Mouse (Mus musculus) hindbrain, embryonic 11.5 days (tissue): ENCODE results near the gene 1700022I11Rik. TPM values are rescaled to one million over a fixed set of nuclear protein-coding genes. Genes with fewer than 3 reads are reported as not detected.
A peak's percentile ranks its signal among the peaks of the same experiment; 100 is the strongest.
"Not testable (repeated sequence)": the region's sequence is repeated elsewhere in the genome, so short reads cannot be mapped to it uniquely, and the experiment has no call there.

Experiments
- ATAC-seq: fragments of 200-750 bp; cut with Nextera tagmentation; 2 replicates; pipeline ENCODE4 v1.8.0; 2017; ENCODE audit warnings: mild to moderate bottlenecking, moderate TSS enrichment, moderate library complexity; ENCODE audit not compliant: low FRiP score
- DNase-seq: peaks from one replicate; pipeline ENCODE4 v3.0.0-alpha.2; 2015; ENCODE audit warnings: low spot score
- H3K27ac ChIP-seq: fragments of 300-500 bp; sonication (generic); 2 replicates; pipeline ENCODE4 v1.5.1; 2014; ENCODE audit warnings: mild to moderate bottlenecking, low read depth, low read length
- H3K27me3 ChIP-seq: fragments of 300-500 bp; sonication (generic); 2 replicates; pipeline ENCODE4 v1.6.1; 2014; ENCODE audit warnings: mild to moderate bottlenecking, low read length, moderate library complexity, mixed read lengths; ENCODE audit not compliant: control insufficient read depth, insufficient read depth
- H3K36me3 ChIP-seq: fragments of 300-500 bp; sonication (generic); 2 replicates; pipeline ENCODE4 v1.6.1; 2014; ENCODE audit warnings: mild to moderate bottlenecking, low read length, moderate library complexity, mixed read lengths; ENCODE audit not compliant: control insufficient read depth, insufficient read depth
- H3K4me1 ChIP-seq: fragments of 300-500 bp; sonication (generic); replicated peaks from 2 replicates; pipeline ENCODE4 v1.6.1; 2014; ENCODE audit warnings: low read length, mixed read lengths; ENCODE audit not compliant: control insufficient read depth, insufficient read depth
- H3K4me2 ChIP-seq: fragments of 300-500 bp; sonication (generic); replicated peaks from 2 replicates; pipeline ENCODE4 v1.6.1; 2014; ENCODE audit warnings: mild to moderate bottlenecking, low read depth, low read length
- H3K4me3 ChIP-seq: fragments of 300-500 bp; sonication (generic); 2 replicates; pipeline ENCODE4 v1.5.1; 2014; ENCODE audit warnings: low read depth, low read length
- H3K9ac ChIP-seq: fragments of 300-500 bp; sonication (generic); 2 replicates; pipeline ENCODE4 v1.6.1; 2014; ENCODE audit warnings: low read depth, low read length
- H3K9me3 ChIP-seq: fragments of 300-500 bp; sonication (generic); 2 replicates; pipeline ENCODE4 v1.6.1; 2016; ENCODE audit warnings: low read length; ENCODE audit not compliant: control insufficient read depth
- WGBS: fragments of 180-500 bp; shearing (Covaris S2); extraction: QIAGEN DNeasy Blood & Tissue Kit; methylation state at CpG from one replicate; pipeline ENCODE4 v1.1.7; 2014; 5-methylcytosine and 5-hydroxymethylcytosine counted together
- polyA plus RNA-seq: library from polyadenylated mRNA; unstranded; fragments of >200 nt; fragmentation: Nextera tagmentation; extraction: Ambion mirVana; gene quantifications from 2 replicates; pipeline ENCODE4 v1.2.1, GENCODE M21; 2014

1700022I11Rik gene
- polyA plus RNA-seq, 1 experiment from 2014 or later, result 0.40 TPM

- no peaks in the 10 kb centered on the region for H3K27me3 ChIP-seq
- H3K9me3 ChIP-seq, result no peaks in the 10 kb centered on the region
- no peak overlapping the region for H3K4me2 ChIP-seq
- no peaks in the 10 kb centered on the region for H3K36me3 ChIP-seq
- H3K4me1 ChIP-seq, result no peaks in the 10 kb centered on the region
- no peak overlapping the region for H3K9ac ChIP-seq
- no peak overlapping the region for H3K4me3 ChIP-seq
- DNase-seq (no peak), ATAC-seq (no peak)
- H3K27ac ChIP-seq, result no peak overlapping the region
- 86% methylated on average over 5 of the region's 5 CpGs for WGBS
Measured at GRCm38 (mm10) chr4:42973868-42974267, 4.5 kb downstream of the 1700022I11Rik start.

GRCm38 (mm10) chr4:42978062-42978461 is 8.7 kb downstream of the 1700022I11Rik start:
- ATAC-seq (no peak), DNase-seq (no peak)
- no peak overlapping the region for H3K9ac ChIP-seq
- H3K9me3 ChIP-seq, result no peaks in the 10 kb centered on the region
- 0 out of 2 replicates have a peak, but pooled peaks cover 12% of the 10 kb centered on the region for H3K36me3 ChIP-seq
- no peak overlapping the region for H3K4me2 ChIP-seq
- H3K27me3 ChIP-seq, result no peaks in the 10 kb centered on the region
- no peak overlapping the region for H3K27ac ChIP-seq
- no peaks in the 10 kb centered on the region for H3K4me1 ChIP-seq
- 91% methylated on average over 4 of the region's 4 CpGs for WGBS
- no peak overlapping the region for H3K4me3 ChIP-seq

- peaks cover 14% of the 10 kb centered on the region; the same call in 1 of the 2 replicates for H3K36me3 ChIP-seq
- not testable (repeated sequence) for H3K9me3 ChIP-seq, DNase-seq, H3K4me2 ChIP-seq, H3K9ac ChIP-seq, ATAC-seq, H3K27me3 ChIP-seq, H3K27ac ChIP-seq, H3K4me3 ChIP-seq, H3K4me1 ChIP-seq
- 95% methylated on average over 7 of the region's 8 CpGs for WGBS
Measured at GRCm38 (mm10) chr4:42980467-42980866, 11.1 kb downstream of the 1700022I11Rik start.

GRCm38 (mm10) chr4:42988296-42988695 is 18.9 kb downstream of the 1700022I11Rik start:
- H3K4me1 ChIP-seq, result no peaks in the 10 kb centered on the region
- no peak overlapping the region for H3K4me3 ChIP-seq
- H3K9ac ChIP-seq, result no peak overlapping the region
- no peak for ATAC-seq
- 79% methylated on average over 1 of the region's 1 CpGs for WGBS
- no peak overlapping the region for H3K4me2 ChIP-seq
- no peaks in the 10 kb centered on the region for H3K27me3 ChIP-seq
- H3K27ac ChIP-seq, result no peak overlapping the region
- peaks cover 13% of the 10 kb centered on the region for H3K36me3 ChIP-seq
- no peak for DNase-seq
- H3K9me3 ChIP-seq, result no peaks in the 10 kb centered on the region

GRCm38 (mm10) chr4:42998022-42998421 is 28.6 kb downstream of the 1700022I11Rik start:
- H3K27me3 ChIP-seq, result no peaks in the 10 kb centered on the region
- no peak for DNase-seq
- no peaks in the 10 kb centered on the region for H3K9me3 ChIP-seq
- H3K27ac ChIP-seq, result no peak overlapping the region
- WGBS, result 74% methylated on average over 2 of the region's 2 CpGs
- H3K9ac ChIP-seq, result no peak overlapping the region
- H3K4me2 ChIP-seq, result peak overlapping the region; percentile 19; the same call in 1 of the 2 replicates
- peaks cover 3% of the 10 kb centered on the region; the same call in 1 of the 2 replicates for H3K36me3 ChIP-seq
- ATAC-seq, result no peak
- 0 out of 2 replicates have a peak, but pooled peaks cover 2% of the 10 kb centered on the region for H3K4me1 ChIP-seq
- H3K4me3 ChIP-seq, result peak overlapping the region; percentile 71; the same call in 1 of the 2 replicates

DNA sequence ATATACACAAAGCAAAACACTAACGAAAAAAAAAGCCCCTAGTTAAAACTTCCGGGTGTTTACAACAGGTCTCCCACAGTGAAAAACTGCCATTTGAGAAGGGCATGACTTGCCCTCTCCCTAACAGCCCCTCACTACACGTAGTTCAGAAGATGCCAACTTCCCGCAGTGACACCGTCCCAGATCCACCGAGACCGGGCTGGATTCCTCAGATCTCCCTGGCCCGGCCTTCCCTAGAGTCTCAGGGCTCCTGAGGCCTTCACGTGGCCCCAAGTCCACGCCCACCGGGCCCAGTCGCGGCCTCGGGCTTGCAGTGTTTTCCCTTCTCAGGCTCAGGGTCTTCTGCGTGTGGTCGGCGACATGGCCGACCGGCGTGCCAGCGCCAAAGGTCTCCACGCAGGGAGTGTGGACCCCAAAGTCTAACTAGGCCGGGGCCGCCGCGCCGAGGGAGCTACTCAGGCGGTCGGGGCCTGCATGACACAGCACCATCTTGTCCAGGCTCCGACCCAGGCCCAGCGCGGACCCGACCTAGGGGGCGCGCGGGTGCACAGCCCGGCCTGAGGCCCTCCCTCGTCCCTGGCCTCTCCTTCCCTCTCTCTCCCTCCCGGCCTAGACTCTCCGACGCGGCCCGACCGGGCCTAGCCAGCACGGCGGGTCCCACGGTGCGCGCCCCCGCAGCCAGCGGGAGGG is 30.2 kb downstream of the 1700022I11Rik start:
- no peaks in the 10 kb centered on the region for H3K9me3 ChIP-seq
- peak overlapping the region; percentile 75 for H3K4me2 ChIP-seq
- H3K9ac ChIP-seq, result peak overlapping the region; percentile 86
- under 1% methylated on average over 43 of the region's 51 CpGs for WGBS
- ATAC-seq (peak; percentile 87), DNase-seq (peak; percentile 84)
- peak overlapping the region; percentile 97 for H3K27ac ChIP-seq
- H3K4me1 ChIP-seq, result 0 out of 2 replicates have a peak, but pooled peaks cover 2% of the 10 kb centered on the region
- H3K36me3 ChIP-seq, result no peaks in the 10 kb centered on the region
- peak overlapping the region; percentile 71 for H3K4me3 ChIP-seq
- H3K27me3 ChIP-seq, result no peaks in the 10 kb centered on the region

GRCm38 (mm10) chr4:43000141-43000986 is 31.0 kb downstream of the 1700022I11Rik start, which contains the start of gene Vcp:
Gene Vcp (minus strand): TSS chr4:43000507.
- not testable (repeated sequence) for H3K36me3 ChIP-seq, H3K27me3 ChIP-seq, H3K4me1 ChIP-seq, H3K9me3 ChIP-seq
- Histone ChIP-seq H3K9ac (peak within 1 kb of the TSS; percentile 86), H3K27ac (peak within 1 kb of the TSS; percentile 97), H3K4me2 (peak within 1 kb of the TSS; percentile 75), H3K4me3 (peak within 1 kb of the TSS; percentile 71)
- ATAC-seq (peak; percentile 98), DNase-seq (peak; percentile 98)
- 2% methylated on average over 44 of the region's 56 CpGs for WGBS

DNA sequence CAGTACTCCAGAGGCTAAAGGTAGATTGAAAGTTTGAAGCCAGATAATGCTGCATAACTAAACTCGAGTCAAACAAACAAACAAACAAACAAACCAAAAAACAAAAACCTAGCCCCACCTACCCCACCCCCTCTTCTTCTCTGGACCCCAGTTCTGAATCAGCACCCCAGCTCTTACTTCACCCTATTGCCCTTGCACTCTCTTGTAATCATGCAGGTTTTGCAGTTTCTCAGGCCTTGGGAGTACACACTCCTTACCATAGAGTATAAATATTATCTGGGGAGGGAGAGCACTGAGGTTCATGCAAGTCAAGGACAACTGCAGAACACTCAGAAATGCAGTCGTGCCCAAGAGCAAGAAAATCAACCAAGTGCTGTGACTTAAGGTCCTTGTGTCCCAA is 31.9 kb downstream of the 1700022I11Rik start:
- WGBS, result 91% methylated on average over 2 of the region's 2 CpGs
- Histone ChIP-seq H3K4me1 (0 out of 2 replicates have a peak, but pooled peaks cover 2% of the 10 kb centered on the region), H3K9me3 (no peaks in the 10 kb centered on the region), H3K9ac (no peak overlapping the region), H3K36me3 (no peaks in the 10 kb centered on the region), H3K27me3 (no peaks in the 10 kb centered on the region), H3K4me3 (no peak overlapping the region), H3K4me2 (no peak overlapping the region), H3K27ac (peak overlapping the region; percentile 5; the same call in 1 of the 2 replicates)
- ATAC-seq, result no peak
- no peak for DNase-seq
